Mouse (Mus musculus): Measurements from ENCODE around the gene Traf1.

DNA sequence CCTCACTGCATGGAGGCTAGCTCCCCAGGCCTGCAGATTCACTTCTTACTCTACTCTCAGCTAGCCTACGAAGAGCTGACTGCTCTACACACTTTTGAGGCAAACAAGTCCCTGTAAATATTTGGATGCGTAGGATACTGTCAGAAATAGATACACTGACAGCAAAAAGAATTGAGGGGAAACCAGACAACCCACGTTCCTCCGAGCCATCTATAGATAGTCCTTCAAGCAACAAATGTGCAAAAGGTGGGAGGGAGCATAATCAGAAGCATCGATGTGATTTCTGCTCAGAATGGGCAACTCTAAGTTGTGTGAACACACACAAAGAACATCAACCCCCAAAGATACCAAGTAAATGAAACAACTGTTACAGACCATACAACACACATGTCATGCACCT lies 34.9 kb upstream of the Traf1 start:
- TF ChIP-seq CTCF (IDR thresholded peaks at IDR 0.05; ENCODE audit: low read depth, low read length) (no peak), POLR2A (IDR thresholded peaks at IDR 0.05; ENCODE audit: extremely low read depth, insufficient read depth, low read length) (no peak)
